In genomic region chr7:136570911-136571310, GRCm38 (mm10) we compare ENCODE assay signal across 11 mouse cellular contexts.
"Had no signal": no experiment of that assay in that cellular context is flagged by ENCODE, and none has a peak within 500 bp of the region (broad histone marks: within the 10 kb centered on the region; RNA-seq: fewer than 3 reads in every experiment).

No protein-coding gene starts in this region.

- H3K4me2 ChIP-seq: limb, embryonic 12.5 days; liver, embryonic 13.5 days; lung, embryonic 15.5 days; midbrain, embryonic 13.5 days had no signal

- H3K9me3 ChIP-seq: limb, embryonic 12.5 days; liver, embryonic 13.5 days; lung, embryonic 15.5 days; midbrain, embryonic 13.5 days had no signal

- H3K9ac ChIP-seq: limb, embryonic 12.5 days; liver, embryonic 13.5 days; liver, postnatal 0 days; lung, embryonic 15.5 days; midbrain, embryonic 13.5 days had no signal

- H3K4me1 ChIP-seq: limb, embryonic 12.5 days; liver, embryonic 13.5 days; lung, embryonic 15.5 days; midbrain, embryonic 13.5 days had no signal

- H3K27ac ChIP-seq: layer of hippocampus, adult 2 months; limb, embryonic 12.5 days; liver, embryonic 13.5 days; lung, embryonic 15.5 days; midbrain, embryonic 13.5 days had no signal

- ATAC-seq: liver, postnatal 0 days; midbrain, embryonic 13.5 days had no signal

- H3K4me3 ChIP-seq: layer of hippocampus, adult 2 months; limb, embryonic 12.5 days; liver, embryonic 13.5 days; lung, embryonic 15.5 days; midbrain, embryonic 13.5 days had no signal

- DNase-seq: kidney, postnatal 10 days; kidney, postnatal 4 days; liver; liver, embryonic 13.5 days; liver, postnatal 0 days; lung, postnatal 36 days; right cerebral cortex, postnatal 25 days had no signal

- H3K36me3 ChIP-seq: limb, embryonic 12.5 days; liver, embryonic 13.5 days; lung, embryonic 15.5 days; midbrain, embryonic 13.5 days had no signal

- H3K27me3 ChIP-seq: liver, embryonic 13.5 days; lung, embryonic 15.5 days had no signal
